Mouse (Mus musculus): ENCODE data around the gene Ubap1.

Gene Ubap1

DNA sequence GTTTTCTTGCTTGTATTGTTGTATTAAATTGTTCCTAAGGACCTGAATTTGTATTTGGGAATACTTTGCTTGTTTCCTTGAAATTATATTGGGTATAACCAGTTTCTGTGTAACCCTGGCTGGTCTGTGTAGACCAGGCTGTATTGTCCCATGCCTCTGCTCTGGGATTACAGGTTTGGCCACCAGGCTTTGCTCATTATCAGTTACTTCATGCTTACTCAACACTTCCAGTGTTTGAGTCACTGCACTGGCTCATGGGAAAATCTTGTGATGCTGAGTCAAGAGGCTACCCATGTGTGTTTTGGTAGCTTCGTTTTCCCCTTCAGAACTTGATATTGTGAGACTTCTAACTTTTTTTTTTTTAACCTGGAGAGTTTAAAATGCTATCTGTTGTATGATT lies 4.5 kb downstream of the Ubap1 start:
- in situ Hi-C loops (cut with MboI, MseI) = no loop called here

DNA sequence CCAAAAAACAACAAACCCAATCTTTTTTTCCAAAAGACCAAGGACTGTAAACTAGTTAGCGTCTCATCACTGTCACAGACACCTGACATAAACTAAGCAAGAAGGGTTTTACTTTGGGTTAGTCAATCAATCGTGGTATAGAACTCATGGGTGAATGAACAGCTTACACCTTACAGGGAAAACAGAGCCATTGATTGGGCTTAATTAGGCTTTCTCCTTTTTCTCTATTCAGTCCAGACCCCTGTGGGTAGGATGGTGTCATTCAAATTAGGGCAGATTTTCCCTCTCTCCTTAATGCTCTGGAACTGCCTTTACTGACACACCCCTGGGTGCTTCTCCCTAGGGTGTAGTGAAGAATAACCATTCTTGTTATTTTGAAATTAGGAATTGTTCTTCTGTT lies 8.4 kb downstream of the Ubap1 start:
- in situ Hi-C loops (cut with MboI, MseI) = no loop called here

DNA sequence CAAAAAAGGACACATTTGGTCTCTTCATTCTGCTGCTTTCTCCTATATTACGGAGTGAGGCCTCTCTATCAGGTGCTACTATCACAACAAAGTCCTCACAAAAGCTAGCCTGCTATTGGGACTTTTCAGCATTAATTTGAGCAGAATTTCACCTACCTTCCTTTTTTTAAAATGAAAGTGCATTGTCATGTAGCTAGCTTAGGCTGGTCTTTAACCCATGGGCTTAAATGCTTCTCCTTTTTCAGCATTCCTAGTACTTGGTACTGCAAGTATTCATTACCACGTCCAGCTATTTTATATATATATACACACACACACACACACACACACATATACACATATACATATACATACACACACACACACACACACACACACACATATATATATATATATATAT lies 9.9 kb downstream of the Ubap1 start:
- in situ Hi-C loops (cut with MboI, MseI) = no loop called here

DNA sequence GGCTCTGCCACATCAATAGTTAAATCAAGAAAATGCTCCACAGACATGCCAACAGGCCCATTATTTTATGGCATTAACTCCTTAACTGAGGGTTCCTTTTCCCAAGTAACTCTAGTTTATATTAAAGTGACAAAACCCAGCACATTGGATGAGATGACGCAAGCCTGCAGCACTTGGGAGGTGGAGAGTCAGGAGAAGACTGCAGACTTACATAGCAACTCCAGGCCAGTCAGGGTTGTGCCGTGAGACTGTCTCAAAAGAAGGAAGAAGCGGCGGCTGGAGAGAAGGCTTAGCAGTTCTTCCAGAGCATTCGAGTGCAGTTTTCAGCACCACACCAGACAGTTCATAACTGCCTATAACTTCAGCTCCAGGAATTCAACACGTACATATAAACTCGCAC lies 10.6 kb downstream of the Ubap1 start:
- in situ Hi-C loops (cut with MboI, MseI) = no loop called here

DNA sequence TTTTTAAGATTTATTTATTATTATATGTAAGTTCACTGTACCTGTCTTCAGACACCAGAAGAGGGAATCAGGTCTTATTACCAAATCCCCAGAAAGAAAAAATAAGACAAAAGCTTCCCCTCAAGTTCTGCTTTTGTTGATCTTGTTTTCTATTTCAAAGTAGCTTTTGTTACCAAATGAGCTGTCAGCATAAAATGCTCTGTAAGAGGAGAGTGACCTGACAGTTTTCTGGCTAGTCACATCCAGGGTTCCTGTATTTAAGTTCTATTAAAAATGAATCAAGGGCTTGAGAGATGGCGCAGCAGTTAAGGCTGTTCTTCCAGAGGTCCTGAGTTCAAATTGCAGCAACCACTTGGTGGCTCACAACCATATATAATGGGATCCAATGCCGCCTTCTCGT lies 12.3 kb downstream of the Ubap1 start:
- in situ Hi-C loops (cut with MboI, MseI) = no loop called here

DNA sequence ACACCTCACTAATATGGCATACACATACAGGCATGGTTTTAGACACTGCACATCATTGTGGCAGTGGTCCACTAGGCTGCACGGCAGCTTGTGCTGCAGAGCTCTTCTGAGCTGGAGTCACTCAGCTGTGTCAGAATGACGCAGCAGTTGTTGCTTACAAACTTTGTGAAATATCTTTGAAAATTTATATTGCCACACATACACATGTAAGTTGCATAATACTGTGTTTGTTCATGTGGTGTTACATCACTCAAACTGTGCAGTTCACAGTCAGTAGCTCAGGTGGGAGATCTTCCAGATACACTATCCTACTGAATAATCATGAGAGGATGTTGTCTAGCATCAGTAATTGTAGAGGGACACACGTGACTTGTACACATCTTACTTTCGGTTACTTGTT lies 19.4 kb downstream of the Ubap1 start:
- in situ Hi-C loops (cut with MboI, MseI) = no loop called here

DNA sequence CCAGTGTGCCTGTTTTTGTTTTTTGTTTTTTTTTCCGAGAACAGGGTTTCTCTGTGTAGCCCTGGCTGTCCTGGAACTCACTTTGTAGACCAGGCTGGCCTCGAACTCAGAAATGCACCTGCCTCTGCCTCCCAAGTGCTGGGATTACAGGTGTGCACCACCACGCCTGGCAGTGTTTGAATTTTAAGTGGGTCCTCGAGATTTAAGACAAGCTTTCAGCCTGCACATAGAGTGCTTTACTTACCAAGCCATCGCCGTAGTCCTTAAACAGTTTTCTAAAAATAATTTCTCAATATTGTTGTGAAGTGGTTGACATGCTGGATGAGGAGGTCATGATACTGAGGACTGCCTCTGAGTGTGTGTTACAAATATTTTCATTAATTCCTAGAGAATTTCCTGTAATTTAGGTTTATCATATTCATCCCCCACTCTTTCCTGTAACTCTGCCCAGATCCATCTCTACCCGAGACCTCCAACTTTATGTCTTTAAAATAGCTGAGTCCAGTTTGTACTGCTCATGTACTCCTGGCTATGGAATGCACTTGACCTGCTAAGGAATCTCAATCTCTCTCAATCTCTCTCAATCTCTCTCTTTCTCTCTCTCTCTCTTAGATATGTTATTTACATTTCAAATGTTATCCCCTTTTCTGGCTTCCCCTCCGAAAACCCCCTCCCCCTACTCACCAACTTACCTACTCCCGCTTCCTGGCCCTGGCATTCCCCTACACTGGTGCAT lies 21.1 kb downstream of the Ubap1 start:
- in situ Hi-C loops (cut with MboI, MseI) = no loop called here

DNA sequence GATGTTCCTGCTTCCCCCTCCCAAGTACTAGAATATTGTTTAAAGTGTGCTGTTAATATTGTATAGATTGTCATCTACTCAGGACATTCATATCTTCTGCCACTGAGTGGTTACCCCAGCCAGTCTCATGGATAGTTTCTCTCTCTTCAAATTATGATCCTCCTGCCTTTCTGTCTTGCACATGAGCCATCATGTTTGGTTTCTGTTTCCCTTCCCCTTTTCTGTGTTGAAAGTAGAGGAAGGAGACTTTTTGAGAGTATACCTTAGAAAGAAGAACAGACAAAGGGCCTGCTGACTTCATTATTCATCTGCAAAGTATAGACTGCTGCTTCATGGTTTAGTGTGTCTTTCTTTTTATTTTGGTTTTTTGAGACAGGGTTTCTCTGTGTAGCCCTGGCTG lies 28.8 kb downstream of the Ubap1 start:
- in situ Hi-C loops (cut with MboI, MseI) = no loop called here

DNA sequence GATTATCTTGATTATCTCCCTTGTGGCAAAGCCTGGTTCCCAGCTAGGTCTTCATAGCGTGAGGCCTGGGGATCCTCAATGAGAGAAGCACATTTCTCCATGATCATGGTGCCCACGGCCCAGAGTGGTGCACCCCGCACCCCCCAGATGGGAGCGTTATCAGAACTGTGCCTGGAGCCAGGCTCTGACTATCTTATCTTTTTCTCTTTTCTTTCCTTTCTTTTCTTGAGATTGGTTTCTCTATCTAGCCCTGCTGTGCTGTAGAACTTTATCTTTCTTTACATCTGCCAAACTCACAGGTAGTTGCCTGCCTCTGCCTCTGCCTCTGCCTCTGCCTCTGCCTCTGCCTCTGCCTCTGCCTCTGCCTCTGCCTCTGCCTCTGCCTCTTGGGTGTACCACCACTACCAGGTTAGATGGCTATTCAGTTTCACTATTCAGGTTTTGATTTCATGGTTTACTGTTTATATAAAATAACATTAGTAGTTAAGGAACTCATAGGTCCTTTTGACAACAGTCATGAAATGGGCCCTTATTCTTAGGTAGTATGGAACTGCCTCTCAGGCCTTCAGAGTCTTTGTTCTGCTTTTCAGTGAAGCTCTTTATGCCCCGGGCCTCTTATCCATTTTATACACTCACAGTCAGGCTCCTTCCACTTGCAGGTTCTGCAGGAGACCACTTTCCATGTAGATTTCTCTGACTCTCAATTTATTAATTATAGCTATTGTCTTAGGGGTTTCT lies 32.6 kb downstream of the Ubap1 start:
- in situ Hi-C loops (cut with MboI, MseI) = no loop called here

DNA sequence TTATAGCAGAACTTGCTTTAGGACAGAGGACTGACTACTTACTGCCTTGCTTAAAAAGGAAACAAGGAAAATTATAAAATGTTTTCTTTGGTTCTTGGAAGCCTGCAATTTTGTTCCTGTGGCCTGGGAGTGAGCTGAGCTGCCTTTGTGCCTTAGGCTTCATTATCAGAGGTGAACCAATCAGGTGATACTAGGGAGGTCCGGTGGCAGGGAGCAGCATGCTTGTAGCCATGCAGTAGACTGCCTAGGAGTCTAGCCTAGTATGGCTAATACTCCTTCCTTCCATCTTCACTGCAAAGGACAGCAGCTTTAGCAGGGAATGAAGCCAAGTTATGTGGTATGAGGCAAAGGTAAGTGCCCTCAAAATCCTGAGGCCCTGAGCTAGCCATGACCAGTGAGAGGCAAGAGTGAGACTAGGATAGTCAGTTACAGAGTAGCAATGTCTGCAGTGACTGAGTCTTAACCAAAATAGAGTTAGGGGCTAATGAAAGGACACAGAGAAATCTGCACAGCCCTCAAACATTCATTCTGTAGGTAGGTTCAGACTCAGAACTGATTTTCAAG lies 37.7 kb downstream of the Ubap1 start:
- in situ Hi-C loops (cut with MboI, MseI) = no loop called here

DNA sequence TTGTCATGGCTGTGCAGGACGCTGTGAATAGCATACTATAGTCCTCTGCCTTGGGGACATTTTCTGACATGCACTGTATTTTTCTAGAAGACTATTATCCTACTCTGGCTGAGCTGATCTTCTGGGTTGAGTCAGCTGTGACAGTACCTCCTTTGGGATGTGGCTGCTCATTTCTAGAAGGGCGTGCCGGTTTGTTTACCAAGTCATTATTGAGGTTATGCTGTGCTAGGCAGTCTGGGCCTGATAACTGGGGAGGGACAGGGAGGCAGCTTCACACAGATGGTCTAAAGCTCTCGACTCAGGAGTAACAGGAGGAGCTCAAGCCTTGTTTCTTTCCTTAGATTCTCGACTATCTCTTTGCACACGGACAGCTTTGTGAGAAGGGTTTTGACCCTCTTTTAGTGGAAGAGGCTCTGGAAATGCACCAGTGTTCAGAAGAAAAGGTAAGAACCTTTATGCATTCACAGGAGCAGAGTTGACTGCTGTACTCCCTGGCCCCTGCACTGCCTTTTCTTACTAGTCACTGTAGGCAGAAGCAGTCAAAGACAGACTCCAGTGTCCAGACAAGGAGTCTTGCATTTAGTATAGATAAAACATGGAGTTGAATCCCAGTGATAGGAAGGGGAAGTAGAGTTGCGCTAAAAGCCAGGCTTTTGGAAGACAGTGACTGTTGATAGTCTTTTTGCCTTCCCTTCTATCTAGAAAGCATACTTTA lies 39.1 kb downstream of the Ubap1 start:
- in situ Hi-C loops (cut with MboI, MseI) = no loop called here

DNA sequence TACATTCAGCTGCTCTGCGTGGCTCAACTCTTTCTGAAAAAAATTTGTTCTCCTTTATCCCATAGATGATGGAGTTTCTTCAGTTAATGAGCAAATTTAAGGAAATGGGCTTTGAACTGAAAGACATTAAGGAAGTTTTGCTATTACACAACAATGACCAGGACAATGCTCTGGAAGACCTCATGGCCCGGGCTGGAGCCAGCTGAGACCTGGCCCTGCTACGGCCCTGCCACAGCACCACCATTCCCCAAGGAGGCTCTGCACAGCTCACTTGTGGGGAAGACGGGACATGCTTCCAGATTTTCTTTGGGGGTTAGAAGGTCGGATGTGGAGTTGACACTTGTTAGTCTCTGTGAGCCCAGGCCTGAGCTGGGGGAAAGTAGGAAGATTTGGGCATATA lies 39.8 kb downstream of the Ubap1 start:
- in situ Hi-C loops (cut with MboI, MseI) = no loop called here

DNA sequence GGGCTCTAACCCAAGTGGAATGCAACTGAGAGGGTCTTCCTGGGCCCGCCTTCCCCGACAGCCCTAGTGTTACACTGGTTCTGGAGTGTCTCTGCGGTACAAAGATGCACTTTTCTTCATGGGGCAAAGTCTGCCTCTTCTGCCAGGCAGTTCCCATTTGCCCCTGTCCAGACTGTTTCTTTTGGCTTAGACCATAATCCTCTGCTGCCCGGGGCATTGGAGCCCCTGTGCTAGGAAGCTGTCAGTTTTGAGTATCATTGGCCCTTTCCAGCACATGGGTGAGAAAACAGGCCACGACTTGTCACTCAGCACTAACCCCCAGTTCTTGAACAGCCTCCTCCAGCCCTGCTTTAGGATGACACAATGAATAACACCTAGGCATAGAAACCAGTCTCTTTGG lies 40.4 kb downstream of the Ubap1 start:
- in situ Hi-C loops (cut with MboI, MseI) = no loop called here

DNA sequence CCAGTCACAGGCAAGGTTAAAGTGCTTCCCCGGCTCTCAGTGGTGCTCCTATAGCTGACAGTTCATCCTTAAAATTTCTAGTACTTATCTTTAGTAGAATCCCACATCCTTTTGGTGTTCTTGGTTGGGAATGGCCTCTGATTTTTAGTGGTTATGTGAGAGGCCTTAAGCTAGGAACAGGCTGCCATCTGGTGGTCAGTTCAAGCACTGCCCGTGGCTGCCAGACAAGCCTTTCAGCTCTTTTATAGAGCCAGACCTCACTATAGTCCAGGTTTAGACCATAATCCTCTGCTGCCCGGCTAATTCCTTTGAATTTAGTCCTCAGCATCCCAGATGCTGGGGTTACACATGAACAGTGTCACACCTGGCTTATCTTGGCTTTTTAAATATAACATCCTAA lies 41.3 kb downstream of the Ubap1 start:
- in situ Hi-C loops (cut with MboI, MseI) = no loop called here

DNA sequence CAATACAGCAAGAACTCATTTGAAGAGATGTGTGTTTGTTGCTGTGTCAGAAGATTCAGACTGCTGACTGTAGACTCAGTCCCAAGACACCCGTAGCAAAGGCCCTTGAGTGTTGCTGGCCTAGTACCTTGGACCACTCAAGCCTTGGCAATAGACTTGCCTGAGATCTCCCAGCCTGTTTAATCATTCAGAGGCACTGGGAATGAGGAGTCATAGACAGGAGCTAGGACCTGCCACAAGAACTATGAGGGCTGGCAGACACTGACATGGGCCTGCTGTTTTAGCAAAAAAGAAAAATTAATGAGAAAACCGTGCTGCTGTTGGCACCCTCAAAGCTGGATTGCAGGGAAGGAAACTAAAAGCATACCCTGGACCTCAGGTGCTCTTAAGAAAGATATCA lies 42.2 kb downstream of the Ubap1 start:
- in situ Hi-C loops (cut with MboI, MseI) = no loop called here

DNA sequence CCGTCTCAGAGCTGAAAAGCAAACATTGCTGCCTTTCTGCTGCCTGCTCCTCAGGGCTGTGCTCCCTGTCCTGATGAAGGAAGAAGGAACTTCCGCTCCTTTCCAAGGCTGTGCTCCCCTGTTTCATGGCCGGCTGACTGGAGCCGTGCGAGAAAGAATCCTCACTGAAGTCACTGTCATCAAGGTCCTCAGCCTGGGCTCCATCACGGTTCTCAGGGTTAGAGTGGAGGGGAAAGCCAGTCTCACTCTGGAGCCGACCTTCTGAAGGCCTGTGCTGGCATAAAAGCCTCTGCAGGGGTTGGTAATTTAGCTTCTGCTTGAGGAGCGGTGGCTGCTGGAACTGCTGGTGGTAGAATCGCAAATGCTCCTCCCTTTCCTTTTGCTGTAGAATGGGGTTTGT lies 45.9 kb downstream of the Ubap1 start:
- in situ Hi-C loops (cut with MboI, MseI) = no loop called here

DNA sequence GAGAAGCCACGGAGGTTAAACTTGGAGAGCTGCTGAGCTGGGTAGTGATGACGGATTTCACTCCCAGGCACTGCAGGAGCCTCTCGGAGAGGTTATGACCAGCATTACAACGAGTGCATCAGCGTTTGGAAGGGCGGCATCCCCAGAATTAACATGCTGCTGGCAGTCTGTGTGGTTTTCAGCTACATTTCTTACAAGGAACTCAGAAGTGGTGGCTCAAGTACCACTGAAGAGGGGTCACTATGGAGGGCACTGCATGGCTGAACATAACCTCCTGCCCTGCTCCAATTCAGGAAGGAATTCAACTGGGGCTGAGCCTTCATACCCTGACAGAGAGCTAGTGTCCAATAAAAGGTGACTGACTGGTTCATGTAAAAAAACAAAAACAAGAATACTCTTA lies 49.6 kb downstream of the Ubap1 start:
- in situ Hi-C loops (cut with MboI, MseI) = no loop called here

DNA sequence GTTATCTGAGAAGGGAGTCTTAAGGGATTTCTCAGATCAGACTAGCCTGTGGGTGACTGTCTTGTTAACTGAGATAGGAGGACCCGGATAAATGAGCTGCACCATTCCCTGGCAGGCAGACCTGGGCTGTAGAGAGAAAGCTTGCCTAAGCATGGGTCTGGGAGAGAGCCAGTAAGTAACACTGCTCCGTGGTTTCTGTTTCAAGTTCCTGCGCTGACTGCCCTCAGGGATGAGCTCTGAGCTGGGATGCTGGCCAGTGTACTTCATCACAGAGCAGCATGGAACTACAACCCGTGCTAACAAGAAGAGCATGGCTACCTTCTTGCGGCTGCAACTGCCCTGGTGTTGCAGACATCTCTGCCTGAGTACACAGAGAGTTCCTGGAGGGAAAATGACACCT lies 51.1 kb downstream of the Ubap1 start:
- in situ Hi-C loops (cut with MboI, MseI) = no loop called here

DNA sequence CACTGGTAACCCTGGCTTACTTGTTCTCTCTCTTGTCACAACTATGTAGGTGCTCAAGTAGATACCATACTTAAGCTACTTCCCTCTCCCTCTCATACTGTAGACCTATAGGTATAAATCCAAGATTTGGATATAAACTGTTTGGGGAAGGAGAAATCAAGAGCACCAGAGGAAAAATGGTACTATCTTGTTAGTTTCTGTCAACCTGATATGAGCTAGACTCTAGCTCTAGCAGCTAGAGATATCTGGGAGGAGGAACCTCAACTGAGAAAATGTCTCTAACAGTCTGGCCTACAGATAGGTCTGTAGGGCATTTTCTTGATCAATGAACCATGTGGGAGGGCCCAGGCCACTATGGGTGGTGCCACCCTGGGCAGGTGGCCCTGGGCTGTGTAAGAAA lies 52.4 kb downstream of the Ubap1 start:
- in situ Hi-C loops (cut with MboI, MseI) = no loop called here

DNA sequence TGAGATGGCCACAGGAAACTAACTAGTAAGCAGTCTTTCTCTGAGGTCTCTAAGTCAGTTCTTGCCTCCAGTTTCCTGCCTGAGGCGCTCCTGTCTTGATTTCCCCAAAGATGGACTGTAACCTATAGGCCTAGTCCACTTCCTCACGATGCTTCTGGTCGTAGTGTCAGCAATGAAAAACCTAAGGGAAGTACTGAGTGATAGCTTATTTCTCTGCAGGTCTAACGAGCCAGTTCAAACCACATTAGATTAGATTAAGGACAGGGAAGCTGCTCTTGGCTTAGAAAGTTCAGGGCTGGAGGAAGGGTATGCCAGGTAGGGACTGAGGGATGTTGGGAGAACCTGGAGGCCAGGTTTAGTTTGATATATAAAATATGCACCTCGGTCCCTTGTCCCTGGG lies 52.8 kb downstream of the Ubap1 start:
- in situ Hi-C loops (cut with MboI, MseI) = no loop called here

DNA sequence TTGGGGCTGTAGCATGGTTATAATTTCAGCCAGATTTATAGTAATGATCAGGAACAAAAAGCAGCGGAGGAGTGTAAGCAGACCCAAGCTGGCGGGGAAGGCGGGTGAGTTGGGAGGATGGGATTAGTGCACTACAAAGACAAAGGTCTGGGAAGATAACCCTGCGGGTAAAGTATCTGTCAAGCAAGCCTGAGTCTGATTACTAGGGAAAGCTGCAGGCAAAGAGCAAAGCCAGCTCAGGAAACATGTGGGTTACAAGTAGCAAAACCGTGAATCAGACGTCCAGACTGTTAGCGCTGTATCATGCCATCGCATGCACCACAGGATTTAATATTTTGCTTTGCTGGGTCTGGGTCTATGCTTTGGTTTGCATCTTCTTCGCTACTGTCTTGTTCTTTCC lies 57.8 kb downstream of the Ubap1 start:
- in situ Hi-C loops (cut with MboI, MseI) = no loop called here

DNA sequence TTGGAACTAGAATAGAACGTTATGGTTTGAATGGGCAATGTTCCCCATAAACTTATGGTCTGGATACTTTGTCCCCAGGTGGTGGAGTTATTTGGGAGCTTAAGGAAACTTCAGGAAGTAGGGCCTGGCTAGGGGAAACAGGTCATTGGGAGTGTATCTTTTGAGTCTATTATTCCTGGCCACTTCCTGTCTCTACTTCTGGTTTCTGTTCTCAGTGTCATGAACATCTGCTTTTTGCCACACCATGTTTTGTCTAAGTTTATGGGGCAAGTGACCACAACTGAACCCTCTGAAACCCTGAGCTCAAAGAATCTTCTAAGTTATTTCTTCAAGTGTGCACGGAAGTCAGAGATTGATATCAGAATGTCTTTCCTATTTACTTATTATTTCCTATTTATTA lies 58.6 kb downstream of the Ubap1 start:
- in situ Hi-C loops (cut with MboI, MseI) = no loop called here

DNA sequence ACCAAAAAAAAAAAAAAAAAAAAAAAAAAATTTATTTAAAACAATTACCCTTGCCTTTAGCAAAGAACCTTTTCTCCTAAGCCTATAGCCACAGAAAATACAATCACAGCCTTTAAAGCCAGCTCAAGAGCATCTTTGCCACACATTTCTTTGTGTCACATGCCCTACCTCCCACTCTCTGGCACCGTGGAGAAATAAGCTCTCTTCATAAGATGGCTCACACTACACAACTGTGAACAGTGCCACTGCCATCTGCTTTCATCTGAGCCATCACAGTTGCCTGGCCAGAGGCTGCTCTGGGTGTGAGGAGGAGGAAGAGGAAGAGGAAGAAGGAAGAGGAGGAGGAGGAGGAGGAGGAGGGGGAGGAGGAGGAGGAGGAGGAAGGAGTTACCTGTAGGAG lies 60.5 kb downstream of the Ubap1 start:
- in situ Hi-C loops (cut with MboI, MseI) = no loop called here

Measured in T-helper 1 cell (primary cell).